In the genomic region with DNA sequence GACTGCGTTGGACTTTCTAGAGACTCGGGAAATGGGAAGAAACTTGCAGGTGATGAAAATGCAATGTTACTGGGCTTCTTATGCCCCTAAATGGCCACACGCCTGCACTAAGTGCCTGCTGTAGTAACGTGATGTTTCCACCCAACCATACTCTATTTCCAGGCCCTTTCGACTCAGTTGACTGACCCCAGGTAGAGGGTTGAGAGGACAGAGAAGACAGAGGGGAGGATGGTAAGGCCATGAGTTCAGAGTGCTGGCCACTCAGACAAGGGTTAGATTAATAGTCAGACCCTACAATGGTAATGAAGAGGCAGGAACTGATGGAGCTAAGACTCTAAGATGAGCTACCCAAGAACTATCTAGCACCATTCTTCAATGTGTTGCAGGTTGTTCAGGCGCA, we compare ENCODE assay signal across 17 mouse cellular contexts. TPM values are rescaled to one million over a fixed set of nuclear protein-coding genes. Genes with fewer than 3 reads are reported as not detected.
"Had no signal": no experiment of that assay in that cellular context is flagged by ENCODE, and none has a peak within 500 bp of the region (broad histone marks: within the 10 kb centered on the region; RNA-seq: fewer than 3 reads in every experiment).

No protein-coding gene starts in this region.

- H3K4me1 ChIP-seq: midbrain, embryonic 10.5 days; midbrain, embryonic 12.5 days had no signal

- H3K27me3 ChIP-seq: midbrain, embryonic 12.5 days; neural tube, embryonic 13.5 days; neural tube, embryonic 15.5 days had no signal

- H3K9me3 ChIP-seq: midbrain, embryonic 10.5 days; midbrain, embryonic 12.5 days; neural tube, embryonic 13.5 days; neural tube, embryonic 15.5 days had no signal

- H3K9ac ChIP-seq: lung, embryonic 14.5 days; midbrain, embryonic 12.5 days; neural tube, embryonic 13.5 days; neural tube, embryonic 15.5 days had no signal

- DNase-seq: lung, adult 18-20 months; lung, embryonic 14.5 days; lung, postnatal 10 days; lung, postnatal 4 days; midbrain, embryonic 14.5 days; retina, postnatal 1 day; right cerebral cortex, postnatal 4 days; spleen, adult 18-20 months; thymus, adult 18-20 months; thymus, postnatal 14 days; thymus, postnatal 36 days had no signal

- H3K27ac ChIP-seq: midbrain, embryonic 10.5 days; midbrain, embryonic 12.5 days; neural tube, embryonic 13.5 days; neural tube, embryonic 15.5 days had no signal

- H3K36me3 ChIP-seq: midbrain, embryonic 10.5 days; midbrain, embryonic 12.5 days; neural tube, embryonic 13.5 days; neural tube, embryonic 15.5 days had no signal

- H3K4me3 ChIP-seq: midbrain, embryonic 10.5 days; midbrain, embryonic 12.5 days; myocyte; neural tube, embryonic 13.5 days; neural tube, embryonic 15.5 days had no signal

- H3K4me2 ChIP-seq: lung, embryonic 14.5 days; midbrain, embryonic 12.5 days; neural tube, embryonic 13.5 days; neural tube, embryonic 15.5 days had no signal

RNA-seq across cellular contexts. Expression of gene Il12a, which starts 30.4 kb away (rescaled TPM):
- polyA plus RNA-seq: midbrain, embryonic 10.5 days; midbrain, embryonic 12.5 days; midbrain, embryonic 14.5 days; neural tube, embryonic 13.5 days; neural tube, embryonic 15.5 days; stomach, embryonic 14.5 days had no signal
